Mouse (Mus musculus) forebrain, embryonic 14.5 days (tissue): ENCODE data around the gene Hspb7. TPM values are rescaled to one million over a fixed set of nuclear protein-coding genes. Genes with fewer than 3 reads are reported as not detected.

Source experiments
- ATAC-seq: fragments of 200-750 bp; cut with Nextera tagmentation; 2 replicates; pipeline ENCODE4 v1.8.0; 2017; ENCODE audit warnings: mild to moderate bottlenecking, moderate library complexity
- DNase-seq: peaks from one replicate; pipeline ENCODE4 v3.0.0-alpha.2; 2015; ENCODE audit warnings: low spot score
- H3K27ac ChIP-seq: fragments of 300-500 bp; sonication (generic); 2 replicates; pipeline ENCODE4 v1.5.1; 2014; ENCODE audit warnings: low read depth, mild to moderate bottlenecking, control low read depth, low read length, moderate library complexity
- H3K27me3 ChIP-seq: fragments of 300-500 bp; sonication (generic); replicated peaks from 2 replicates; pipeline ENCODE4 v1.6.1; 2014; ENCODE audit warnings: low read length, control low read depth, mixed read lengths; ENCODE audit not compliant: control insufficient read depth, insufficient read depth
- H3K36me3 ChIP-seq: fragments of 300-500 bp; sonication (generic); 2 replicates; pipeline ENCODE4 v1.6.1; 2014; ENCODE audit warnings: low read length, control low read depth; ENCODE audit not compliant: control insufficient read depth, insufficient read depth
- H3K4me1 ChIP-seq: fragments of 300-500 bp; sonication (generic); 2 replicates; pipeline ENCODE4 v1.6.1; 2014; ENCODE audit warnings: antibody characterized with exemption, low read length, control low read depth; ENCODE audit not compliant: control insufficient read depth, insufficient read depth
- H3K4me2 ChIP-seq: fragments of 300-500 bp; sonication (generic); 2 replicates; pipeline ENCODE4 v1.6.1; 2014; ENCODE audit warnings: mild to moderate bottlenecking, control low read depth, low read length
- H3K4me3 ChIP-seq: fragments of 300-500 bp; sonication (generic); 2 replicates; pipeline ENCODE4 v1.5.1; 2014; ENCODE audit warnings: low read depth, low read length, control low read depth
- H3K9ac ChIP-seq: fragments of 300-500 bp; sonication (generic); 2 replicates; pipeline ENCODE4 v1.6.1; 2014; ENCODE audit warnings: mild to moderate bottlenecking, low read length, control low read depth, moderate library complexity
- H3K9me3 ChIP-seq: fragments of 300-500 bp; sonication (generic); replicated peaks from 2 replicates; pipeline ENCODE4 v1.6.1; 2016; ENCODE audit warnings: low read length, control low read depth, mixed read lengths; ENCODE audit not compliant: control insufficient read depth
- WGBS: fragments of 180-500 bp; shearing (Covaris S2); extraction: QIAGEN DNeasy Blood & Tissue Kit; methylation state at CpG from one replicate; pipeline ENCODE4 v1.1.7; 2014; 5-methylcytosine and 5-hydroxymethylcytosine counted together
- polyA plus RNA-seq: library from polyadenylated mRNA; unstranded; fragments of >200 nt; fragmentation: Nextera tagmentation; extraction: Ambion mirVana; gene quantifications from 2 replicates; pipeline ENCODE4 v1.2.1, GENCODE M21; 2014

The Hspb7 gene
- polyA plus RNA-seq, 1 experiment from 2014 or later = not detected

- 74% methylated on average over 7 of the region's 7 CpGs for WGBS
Observed at GRCm38 (mm10) chr4:141446211-141446610, 25.6 kb downstream of the Hspb7 start.

DNA sequence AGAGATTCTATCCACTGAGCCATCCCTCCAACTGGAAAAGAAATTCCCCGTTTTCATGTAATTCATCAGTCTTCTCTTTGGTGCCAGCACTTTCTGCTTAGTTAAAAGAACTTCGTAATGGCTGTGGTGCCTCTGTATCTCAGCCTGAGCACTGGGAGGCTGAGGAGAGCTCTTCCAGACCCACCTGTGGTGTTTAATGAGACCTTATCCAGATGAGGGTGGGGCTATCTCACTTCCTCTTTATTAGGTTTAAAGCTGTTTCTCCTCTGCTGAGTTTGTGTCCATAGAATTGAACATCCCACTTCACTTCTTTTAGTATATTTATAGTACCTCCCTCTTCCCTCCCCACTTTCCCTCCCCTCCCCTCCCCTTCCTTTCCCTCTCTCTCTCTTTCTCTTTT lies 30.7 kb downstream of the Hspb7 start:
- H3K9ac ChIP-seq = no peak overlapping the region
- H3K4me3 ChIP-seq = no peak overlapping the region
- no peaks in the 10 kb centered on the region for H3K9me3 ChIP-seq
- 93% methylated on average over 2 of the region's 2 CpGs for WGBS
- ATAC-seq = no peak
- no peak for DNase-seq
- peaks cover 70% of the 10 kb centered on the region for H3K36me3 ChIP-seq
- no peaks in the 10 kb centered on the region for H3K27me3 ChIP-seq
- no peak overlapping the region for H3K4me2 ChIP-seq
- H3K27ac ChIP-seq = no peak overlapping the region
- no peaks in the 10 kb centered on the region for H3K4me1 ChIP-seq

More at GRCm38 (mm10) chr4:141446211-141446610, 25.6 kb downstream of the Hspb7 start:
- Histone ChIP-seq H3K4me2 (0 out of 2 replicates have a peak overlapping the region, but pooled peaks have one; percentile 7), H3K4me3 (no peak overlapping the region), H3K36me3 (peaks cover 39% of the 10 kb centered on the region), H3K4me1 (peaks cover 4% of the 10 kb centered on the region), H3K27ac (no peak overlapping the region), H3K27me3 (no peaks in the 10 kb centered on the region), H3K9ac (no peak overlapping the region), H3K9me3 (no peaks in the 10 kb centered on the region)
- ATAC-seq (no peak), DNase-seq (no peak)

- no peak overlapping the region for H3K4me3 ChIP-seq
- H3K4me1 ChIP-seq = no peaks in the 10 kb centered on the region
- no peaks in the 10 kb centered on the region for H3K27me3 ChIP-seq
- ATAC-seq = no peak
- WGBS = 96% methylated on average over 9 of the region's 9 CpGs
- no peaks in the 10 kb centered on the region for H3K9me3 ChIP-seq
- no peak overlapping the region for H3K9ac ChIP-seq
- DNase-seq = no peak
- H3K36me3 ChIP-seq = peaks cover 66% of the 10 kb centered on the region
- no peak overlapping the region for H3K27ac ChIP-seq
- H3K4me2 ChIP-seq = no peak overlapping the region
Observed at GRCm38 (mm10) chr4:141451916-141452450, 31.4 kb downstream of the Hspb7 start.

DNA sequence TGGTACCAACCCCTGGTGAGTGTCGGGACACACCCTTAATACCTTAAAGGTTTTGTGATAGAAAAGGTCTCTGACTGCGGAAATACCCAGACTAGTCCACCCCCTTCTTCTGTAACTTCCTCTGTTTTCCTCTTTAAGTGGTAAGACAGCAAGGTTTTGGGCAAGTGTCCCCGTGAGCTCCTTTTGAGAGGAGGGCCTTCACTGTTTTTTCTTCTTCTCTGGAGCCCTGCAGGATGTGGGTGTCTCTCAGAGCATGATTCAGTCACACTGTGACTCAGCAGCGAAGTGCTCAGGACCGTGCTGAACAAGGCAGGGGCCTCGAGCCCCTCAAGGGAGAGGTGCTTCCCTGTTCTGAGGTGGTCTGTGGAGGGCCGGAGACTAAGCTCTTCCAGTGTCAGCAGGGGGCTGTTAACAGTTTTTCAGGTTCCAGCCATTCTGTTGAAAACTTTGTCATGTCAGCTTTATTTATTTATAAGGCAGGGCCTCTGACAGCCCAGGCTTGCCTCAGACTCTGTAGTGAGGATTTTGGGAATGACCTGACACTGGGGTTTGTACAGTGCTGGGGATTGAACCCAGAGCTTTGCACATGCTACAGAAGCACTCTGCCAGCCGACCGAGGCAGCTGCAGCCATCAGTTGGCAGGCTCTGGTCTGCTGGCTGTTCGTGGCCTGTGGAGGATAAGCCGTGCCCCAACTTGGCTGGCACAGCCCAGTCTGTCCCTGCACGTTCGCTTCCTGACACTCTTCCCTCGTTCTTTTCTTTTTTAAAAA lies 34.2 kb downstream of the Hspb7 start:
- Histone ChIP-seq H3K9ac (no peak overlapping the region), H3K4me1 (peaks cover 5% of the 10 kb centered on the region), H3K27me3 (no peaks in the 10 kb centered on the region), H3K9me3 (no peaks in the 10 kb centered on the region), H3K4me2 (no peak overlapping the region), H3K4me3 (no peak overlapping the region), H3K27ac (no peak overlapping the region), H3K36me3 (peaks cover 45% of the 10 kb centered on the region)
- no peak for DNase-seq
- WGBS = 81% methylated on average over 14 of the region's 14 CpGs
- no peak for ATAC-seq

- Histone ChIP-seq H3K27ac (no peak overlapping the region), H3K4me1 (peaks cover 5% of the 10 kb centered on the region), H3K27me3 (no peaks in the 10 kb centered on the region), H3K9me3 (no peaks in the 10 kb centered on the region), H3K4me2 (no peak overlapping the region), H3K36me3 (peaks cover 45% of the 10 kb centered on the region), H3K9ac (no peak overlapping the region), H3K4me3 (no peak overlapping the region)
- ATAC-seq = no peak
- WGBS = 75% methylated on average over 4 of the region's 4 CpGs
- DNase-seq = no peak
Observed at GRCm38 (mm10) chr4:141455526-141455925, 34.9 kb downstream of the Hspb7 start.

- Histone ChIP-seq H3K9me3 (no peaks in the 10 kb centered on the region), H3K27me3 (no peaks in the 10 kb centered on the region), H3K4me1 (peaks cover 5% of the 10 kb centered on the region), H3K27ac (no peak overlapping the region), H3K9ac (no peak overlapping the region), H3K4me3 (no peak overlapping the region), H3K36me3 (peaks cover 42% of the 10 kb centered on the region), H3K4me2 (no peak overlapping the region)
- WGBS = 95% methylated on average over 14 of the region's 14 CpGs
- no peak for DNase-seq
- no peak for ATAC-seq
Observed at GRCm38 (mm10) chr4:141456193-141456938, 35.8 kb downstream of the Hspb7 start.

DNA sequence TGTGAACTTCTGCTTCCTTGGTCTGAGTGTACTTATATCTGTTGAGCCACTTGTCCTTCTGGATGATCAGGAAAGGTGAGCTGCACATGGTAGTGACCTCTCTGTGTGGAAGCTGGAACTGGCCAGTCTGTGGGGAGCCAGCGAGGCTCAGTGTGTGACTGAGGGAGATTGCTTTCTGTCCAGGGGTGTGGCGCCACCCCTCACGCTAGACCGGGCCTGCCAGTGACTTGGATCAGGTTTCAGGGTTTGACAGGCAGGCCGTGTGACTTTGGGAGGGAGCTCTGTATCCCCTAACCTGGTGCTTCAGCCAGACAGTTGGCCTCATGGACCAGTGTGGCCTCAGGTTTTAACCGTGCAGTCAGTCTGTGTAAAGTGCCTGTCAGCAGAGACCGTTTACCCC lies 37.7 kb downstream of the Hspb7 start:
- Histone ChIP-seq H3K4me3 (no peak overlapping the region), H3K9ac (peak overlapping the region; percentile 32; the same call in 1 of the 2 replicates), H3K27me3 (no peaks in the 10 kb centered on the region), H3K27ac (peak overlapping the region; percentile 39; the same call in 1 of the 2 replicates), H3K4me1 (peaks cover 5% of the 10 kb centered on the region), H3K9me3 (no peaks in the 10 kb centered on the region), H3K4me2 (no peak overlapping the region), H3K36me3 (peaks cover 42% of the 10 kb centered on the region)
- no peak for ATAC-seq
- no peak for DNase-seq
- 11% methylated on average over 7 of the region's 7 CpGs for WGBS

GRCm38 (mm10) chr4:141458888-141459287 lies 38.3 kb downstream of the Hspb7 start:
- H3K27me3 ChIP-seq = no peaks in the 10 kb centered on the region
- DNase-seq = no peak
- 65% methylated on average over 3 of the region's 3 CpGs for WGBS
- no peak overlapping the region for H3K4me2 ChIP-seq
- ATAC-seq = 0 out of 2 replicates have a peak, but pooled peaks have one; percentile 10
- H3K9ac ChIP-seq = no peak overlapping the region; the same call in 1 of the 2 replicates
- no peaks in the 10 kb centered on the region for H3K9me3 ChIP-seq
- no peak overlapping the region for H3K4me3 ChIP-seq
- peaks cover 44% of the 10 kb centered on the region for H3K36me3 ChIP-seq
- no peak overlapping the region for H3K27ac ChIP-seq
- H3K4me1 ChIP-seq = peaks cover 5% of the 10 kb centered on the region
